Mouse (Mus musculus) urinary bladder, adult 2 months (tissue): ENCODE data around the gene Ntf5. TPM values are rescaled to one million over a fixed set of nuclear protein-coding genes. Genes with fewer than 3 reads are reported as not detected.
A peak's percentile ranks its signal among the peaks of the same experiment; 100 is the strongest.

ENCODE experiments used
- DNase-seq: peaks from one replicate; pipeline ENCODE4 v3.0.0; 2022; ENCODE audit warnings: low spot score
- polyA plus RNA-seq: library from polyadenylated mRNA; depleted of rRNA; stranded (reverse); fragments of >200 nt; gene quantifications from 2 replicates; pipeline ENCODE4 v1.2.3, GENCODE M21; 2012

Ntf5 gene
- polyA plus RNA-seq, 1 experiment: 4.2 TPM

DNA sequence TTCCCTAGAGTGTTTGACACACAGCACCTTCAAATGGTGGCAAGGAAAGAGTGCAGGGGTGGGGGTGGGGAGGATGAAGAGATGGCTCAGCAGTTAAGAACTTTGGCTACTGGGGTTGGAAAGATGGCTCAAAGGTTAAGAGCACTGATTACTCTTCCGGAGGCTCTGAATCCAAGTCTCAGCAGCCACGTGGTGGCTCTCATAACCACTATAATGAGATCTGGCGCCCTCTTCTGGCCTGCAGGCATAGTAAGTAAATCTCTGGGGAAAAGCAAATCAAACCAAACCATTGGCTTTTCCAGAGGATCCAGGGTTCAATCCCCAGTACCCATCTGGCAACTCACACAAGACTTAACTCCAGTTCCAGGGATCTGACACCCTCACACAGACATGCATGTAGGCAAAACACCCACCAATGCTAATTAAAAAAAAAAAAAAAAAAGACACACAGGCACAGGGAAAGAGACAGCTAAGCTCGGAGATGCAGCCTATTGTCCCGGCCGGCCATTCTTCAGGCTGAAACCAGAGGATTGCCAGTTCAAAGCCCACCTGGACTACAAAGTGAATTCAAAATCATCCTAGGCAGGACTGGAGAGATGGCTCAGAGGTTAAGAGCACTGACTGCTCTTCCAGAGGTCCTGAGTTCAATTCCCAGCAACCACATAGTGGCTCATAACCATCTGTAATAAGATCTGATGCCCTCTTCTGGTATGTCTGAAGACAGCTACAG lies 9.8 kb upstream of the Ntf5 start:
- DNase-seq: no peak

DNA sequence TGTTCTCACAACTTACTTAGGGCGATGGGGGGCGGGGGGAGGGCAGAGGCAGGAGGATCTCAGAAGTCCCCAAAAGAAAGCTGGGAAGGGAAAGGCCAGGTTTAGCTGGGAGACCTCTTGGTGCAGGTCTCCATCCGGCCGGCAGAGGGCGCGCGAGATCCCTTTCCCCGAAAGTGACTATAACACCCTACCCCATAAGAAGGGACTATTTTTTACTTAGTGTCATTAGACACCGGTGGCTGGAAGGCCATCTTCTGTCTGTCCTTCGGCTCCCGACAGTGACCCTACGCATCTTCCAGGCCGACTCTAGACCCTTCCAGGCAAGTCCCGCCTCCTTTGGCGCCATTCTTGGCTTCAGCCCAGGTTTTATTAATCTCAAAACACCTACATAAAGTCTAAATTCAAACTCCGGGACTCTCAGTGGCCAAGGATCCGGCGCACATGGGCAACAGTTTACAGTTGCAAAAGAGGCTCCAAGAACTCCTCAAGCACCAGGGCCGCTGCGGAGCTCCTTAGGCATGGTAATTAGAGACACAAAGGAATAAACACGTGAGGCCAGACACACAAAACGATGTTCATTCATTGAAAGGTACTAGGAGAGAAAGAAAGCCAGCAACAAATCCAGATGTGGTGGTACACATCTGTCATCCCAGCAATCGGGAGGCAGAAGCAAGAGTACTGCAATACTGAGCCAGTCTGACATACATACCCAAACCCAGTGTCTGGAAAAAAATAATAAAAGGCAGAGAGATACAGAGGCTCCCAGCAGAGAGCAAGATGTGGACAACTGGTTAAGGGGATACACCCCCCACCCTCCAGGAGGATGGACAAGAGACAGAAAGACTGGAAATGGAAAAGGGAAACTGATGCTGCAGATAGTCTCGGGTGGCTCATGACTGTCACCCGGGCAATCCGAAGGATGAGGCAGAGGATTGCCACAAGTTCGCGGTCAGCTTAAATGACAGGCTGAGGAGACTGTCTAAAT lies 8.1 kb upstream of the Ntf5 start, which contains the start of gene Kcna7:
Kcna7 (plus strand) TSS at position 563 of the 985 bp plus-strand sequence.
- peak; percentile 70 for DNase-seq

DNA sequence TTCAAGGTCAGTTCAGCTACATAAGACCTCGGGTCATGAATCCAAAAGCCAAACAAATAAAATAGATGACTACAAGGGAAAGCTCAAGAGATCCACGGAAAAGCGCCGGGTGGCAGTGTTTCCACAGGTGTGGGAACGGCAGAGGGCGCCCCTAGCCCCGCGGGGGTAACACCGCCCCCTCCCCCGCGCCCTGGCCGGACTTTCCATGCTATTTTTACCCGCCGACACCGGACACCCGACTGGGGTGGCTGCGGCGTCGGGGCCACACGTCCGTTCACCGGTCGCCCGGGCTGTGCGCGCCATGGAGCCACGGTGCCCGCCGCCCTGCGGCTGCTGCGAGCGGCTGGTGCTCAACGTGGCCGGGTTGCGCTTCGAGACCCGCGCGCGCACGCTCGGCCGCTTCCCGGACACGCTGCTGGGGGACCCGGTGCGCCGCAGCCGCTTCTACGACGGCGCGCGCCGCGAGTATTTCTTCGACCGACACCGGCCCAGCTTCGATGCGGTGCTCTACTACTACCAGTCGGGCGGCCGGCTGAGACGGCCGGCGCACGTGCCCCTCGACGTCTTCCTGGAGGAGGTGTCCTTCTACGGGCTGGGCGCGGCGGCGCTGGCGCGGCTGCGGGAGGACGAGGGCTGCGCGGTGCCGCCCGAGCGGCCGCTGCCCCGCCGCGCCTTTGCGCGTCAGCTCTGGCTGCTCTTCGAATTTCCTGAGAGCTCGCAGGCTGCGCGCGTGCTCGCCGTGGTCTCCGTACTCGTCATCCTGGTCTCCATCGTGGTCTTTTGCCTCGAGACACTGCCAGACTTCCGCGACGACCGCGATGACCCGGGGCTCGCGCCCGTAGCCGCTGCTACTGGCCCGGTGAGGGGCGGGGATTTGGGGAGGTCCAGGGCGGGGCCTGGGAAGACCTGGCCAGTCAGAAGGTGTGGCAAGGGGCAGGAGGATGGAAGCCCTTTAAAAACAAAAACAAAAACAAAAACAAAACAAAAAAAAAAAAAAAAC lies 7.0 kb upstream of the Ntf5 start:
- DNase-seq: no peak

DNA sequence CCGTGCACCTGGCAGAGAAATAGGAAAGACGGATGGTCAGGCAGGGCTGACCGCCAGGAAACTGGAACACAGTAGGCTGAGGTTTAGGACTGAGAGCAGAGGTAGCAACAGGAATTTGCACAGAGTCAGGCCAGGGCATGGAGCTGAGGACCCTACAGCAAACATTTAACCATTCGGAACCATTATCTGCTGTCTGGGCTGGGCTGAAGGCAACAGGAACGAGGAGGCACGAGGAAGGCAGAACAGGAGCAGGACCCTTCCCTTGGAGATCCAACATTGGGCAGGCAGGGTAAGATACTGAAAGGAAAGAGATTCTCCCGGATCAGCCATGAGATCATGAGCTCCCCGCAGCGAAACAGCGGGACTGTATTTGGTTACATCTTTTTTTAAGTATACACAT lies 5.7 kb upstream of the Ntf5 start:
- DNase-seq: no peak

DNA sequence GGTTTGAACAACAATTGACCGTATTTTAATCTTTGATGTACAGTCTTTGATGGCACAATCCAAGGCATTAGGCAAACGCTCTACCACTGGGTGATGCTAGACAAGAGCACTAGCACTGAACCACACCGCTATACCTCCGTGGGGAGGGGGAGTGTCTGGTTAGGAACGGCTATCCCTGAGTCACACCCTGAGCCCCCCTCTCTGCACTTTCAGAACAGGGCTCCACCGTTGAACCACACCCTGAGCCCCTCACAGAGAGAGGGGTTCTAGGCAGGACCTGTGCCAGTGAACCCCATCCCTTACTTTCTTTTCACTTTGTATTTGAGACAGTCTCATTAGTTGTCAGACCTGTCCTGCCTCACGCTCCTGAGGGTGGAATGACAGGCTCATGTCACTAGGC lies 5.1 kb upstream of the Ntf5 start:
- DNase-seq: no peak

GRCm38 (mm10) chr7:45408949-45409348 lies 4.5 kb upstream of the Ntf5 start:
- DNase-seq: no peak

- DNase-seq: no peak
Observed at GRCm38 (mm10) chr7:45409497-45410163, 3.9 kb upstream of the Ntf5 start.

- no peak for DNase-seq
Observed at GRCm38 (mm10) chr7:45412421-45412820, 1.1 kb upstream of the Ntf5 start.

- DNase-seq: no peak
Observed at GRCm38 (mm10) chr7:45413864-45414739, 607 bp downstream of the Ntf5 start.

- no peak for DNase-seq
Observed at GRCm38 (mm10) chr7:45414740-45415224, 1.3 kb downstream of the Ntf5 start.

- no peak for DNase-seq
Observed at GRCm38 (mm10) chr7:45415636-45416035, 2.1 kb downstream of the Ntf5 start.

- DNase-seq: no peak
Observed at GRCm38 (mm10) chr7:45417962-45418492, 4.5 kb downstream of the Ntf5 start.

GRCm38 (mm10) chr7:45419859-45420614 lies 6.5 kb downstream of the Ntf5 start:
- DNase-seq: no peak

DNA sequence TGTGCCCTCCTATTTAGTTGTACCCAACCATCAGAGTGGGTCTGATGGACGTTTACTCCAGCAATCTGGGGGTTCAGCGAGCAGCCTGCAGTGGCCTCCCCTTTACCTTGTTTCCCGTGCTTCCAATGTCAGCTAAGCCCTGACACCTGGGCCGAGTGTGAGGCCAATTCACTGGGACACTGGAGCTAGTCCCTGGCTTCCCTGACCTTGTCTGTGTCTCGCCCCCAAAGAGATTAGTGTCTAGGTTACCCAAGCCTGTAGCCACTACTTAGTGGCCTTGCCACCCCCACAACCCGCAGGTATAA lies 7.1 kb downstream of the Ntf5 start, which contains the start of gene Lhb:
Lhb (plus strand) TSS at position 206 of the 305 bp plus-strand sequence.
- no peak for DNase-seq

GRCm38 (mm10) chr7:45421194-45421593 lies 7.7 kb downstream of the Ntf5 start:
- DNase-seq: no peak

DNA sequence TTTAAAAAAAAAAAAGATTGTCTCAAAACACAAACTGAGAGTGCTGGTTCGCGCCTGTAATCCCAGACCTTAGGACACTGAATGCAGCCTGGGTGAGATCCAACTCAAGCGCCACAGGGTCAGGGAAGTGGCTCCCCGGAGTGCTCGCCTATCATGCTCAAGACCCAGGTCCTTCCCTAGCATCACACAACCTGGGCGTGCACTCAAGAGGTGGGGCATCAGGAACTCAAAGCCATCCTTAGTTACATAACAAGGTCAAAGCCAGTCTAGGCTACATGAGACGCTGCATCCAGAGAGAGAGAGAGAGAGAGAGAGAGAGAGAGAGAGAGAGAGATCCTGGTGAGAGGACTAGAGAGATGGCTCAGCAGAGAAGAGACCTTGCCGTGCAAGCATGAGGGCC lies 13.1 kb downstream of the Ntf5 start:
- DNase-seq: no peak

GRCm38 (mm10) chr7:45433835-45434202 lies 20.3 kb downstream of the Ntf5 start:
- DNase-seq: no peak

DNA sequence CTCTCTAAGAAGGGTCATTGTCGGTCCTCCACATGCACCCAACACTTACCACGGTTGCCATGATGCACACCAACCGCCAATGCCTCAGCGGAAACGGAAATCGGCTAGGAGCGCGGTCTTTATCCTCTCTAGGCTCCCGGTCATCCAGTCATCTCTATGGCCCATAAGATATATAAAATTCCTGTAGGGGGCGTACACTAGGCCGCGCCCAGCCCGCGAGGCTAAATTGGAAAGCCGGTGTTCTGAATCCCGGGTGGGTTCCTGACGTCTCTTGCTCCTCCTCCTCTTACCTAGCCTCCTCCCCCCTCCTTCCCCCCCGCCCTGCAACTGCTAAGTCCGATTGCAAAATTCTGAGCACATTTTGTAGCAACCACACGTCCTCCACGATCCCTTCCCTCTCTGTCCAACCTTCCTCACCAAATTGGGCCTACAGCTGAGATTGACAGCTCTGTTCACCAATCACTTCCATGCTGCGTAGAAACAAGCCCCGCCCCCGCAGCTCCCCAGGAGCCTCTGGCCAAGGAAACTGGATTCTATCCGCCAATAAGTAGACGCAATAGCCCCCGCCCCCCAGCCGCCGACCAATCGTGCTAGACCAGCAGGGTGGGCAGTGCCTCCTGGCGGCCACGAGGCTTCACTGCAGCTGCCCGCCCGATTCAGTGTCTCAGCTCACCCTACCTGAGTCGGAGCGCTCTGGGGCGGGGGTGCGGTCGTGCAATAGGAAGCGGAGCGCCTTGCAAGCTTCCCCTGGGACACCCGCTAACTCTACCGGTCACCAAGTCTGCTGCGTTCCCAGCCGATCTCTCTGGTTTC lies 20.9 kb downstream of the Ntf5 start, which contains the start of gene Gys1:
Gys1 (plus strand) TSS at position 642 of the 813 bp plus-strand sequence.
- DNase-seq: peak; percentile 98
